Mouse (Mus musculus) lung, postnatal 0 days (tissue): ENCODE measurements at regions not wholly inside any gene's neighbourhood (a gene's known extent, or its start where the extent isn't known, plus 50 kb on each side); places are given as distances from the start of the nearest gene placed in this dataset.

Source experiments
- CTCF ChIP-seq: IDR thresholded peaks from 2 replicates; pipeline ENCODE4 v1.5.1; 2016; ENCODE audit warnings: antibody characterized with exemption, mild to moderate bottlenecking
- EP300 ChIP-seq: IDR thresholded peaks from 2 replicates; pipeline ENCODE4 v1.6.1; 2016; ENCODE audit warnings: antibody characterized with exemption, mild to moderate bottlenecking, control low read depth

- TF ChIP-seq CTCF: no peak
- peak; percentile 61 for TF ChIP-seq EP300
These were observed 440.4 kb downstream of the Slc22a22 start for GRCm38 (mm10) chr15:57036806-57037566.
